Mouse (Mus musculus) ES-Bruce4 (cell line): ENCODE measurements around the gene Abca17.
A peak's percentile ranks its signal among the peaks of the same experiment; 100 is the strongest.

ENCODE experiments used
- CTCF ChIP-seq: IDR thresholded peaks from one replicate; pipeline ENCODE4 v1.8.1; 2011; ENCODE audit warnings: low read depth, low read length
- POLR2A ChIP-seq: IDR thresholded peaks from one replicate; pipeline ENCODE4 v1.8.1; 2011; ENCODE audit warnings: low read length; ENCODE audit not compliant: insufficient read depth

GRCm38 (mm10) chr17:24220435-24221411 lies 130.1 kb downstream of the Abca17 start, which contains the start of gene Tedc2:
- peak; percentile 45 for TF ChIP-seq POLR2A
- TF ChIP-seq CTCF: no peak
